In genomic region chr10:127164631-127165353, GRCm38 (mm10) we compare ENCODE assay signal across 8 mouse cellular contexts. TPM values are rescaled to one million over a fixed set of nuclear protein-coding genes. Genes with fewer than 3 reads are reported as not detected.
DNase-seq lines count a peak whose midpoint lies in the region; ATAC-seq lines count a peak whose summit lies in the region.

B4galnt1 (plus strand) TSS chr10:127165225.

- 2% methylated on average over 52 of the region's 52 CpGs for WGBS in limb, embryonic 12.5 days
- 2% methylated on average over 52 of the region's 52 CpGs for WGBS in midbrain, embryonic 13.5 days

- H3K27ac ChIP-seq in limb, embryonic 12.5 days: no peak within 1 kb of the TSS
- peak within 1 kb of the TSS; percentile 87 for H3K27ac ChIP-seq in midbrain, embryonic 13.5 days

- no peaks in the 10 kb centered on the region for H3K36me3 ChIP-seq in limb, embryonic 12.5 days
- H3K36me3 ChIP-seq in midbrain, embryonic 13.5 days: no peaks in the 10 kb centered on the region

- peak; percentile 41 to 68 for DNase-seq in urinary bladder, adult 18-20 months (ENCODE audit: low spot score in 2 of 2)
- DNase-seq in urinary bladder, postnatal 10 days (ENCODE audit: low spot score): no peak
- DNase-seq in embryo, embryonic 11 days: peak; percentile 92
- peak; percentile 97 for DNase-seq in heart, adult 11 months
- peak; percentile 50 for DNase-seq in kidney, adult 11 months
- peak; percentile 52 for DNase-seq in skeletal muscle tissue, adult 2 months (ENCODE audit: low read depth, low spot score)

- no peaks in the 10 kb centered on the region for H3K9me3 ChIP-seq in limb, embryonic 12.5 days
- no peaks in the 10 kb centered on the region for H3K9me3 ChIP-seq in midbrain, embryonic 13.5 days

- peaks cover 71% of the 10 kb centered on the region for H3K27me3 ChIP-seq in limb, embryonic 12.5 days
- peaks cover 56% of the 10 kb centered on the region for H3K27me3 ChIP-seq in midbrain, embryonic 13.5 days

- ATAC-seq in limb, embryonic 12.5 days (ENCODE audit: insufficient number of reproducible peaks, insufficient read depth, low FRiP score, low TSS enrichment, low read depth): peak; percentile 71
- ATAC-seq in midbrain, embryonic 13.5 days: peak; percentile 94

- peaks cover 14% of the 10 kb centered on the region for H3K4me1 ChIP-seq in limb, embryonic 12.5 days (replicated peaks)
- peaks cover 27% of the 10 kb centered on the region for H3K4me1 ChIP-seq in midbrain, embryonic 13.5 days (replicated peaks)

- peak within 1 kb of the TSS; percentile 100 for H3K4me2 ChIP-seq in limb, embryonic 12.5 days
- peak within 1 kb of the TSS; percentile 98 for H3K4me2 ChIP-seq in midbrain, embryonic 13.5 days (replicated peaks)

- peak within 1 kb of the TSS; percentile 63 for H3K4me3 ChIP-seq in limb, embryonic 12.5 days (replicated peaks)
- peak within 1 kb of the TSS; percentile 79 for H3K4me3 ChIP-seq in midbrain, embryonic 13.5 days (replicated peaks)

- H3K9ac ChIP-seq in limb, embryonic 12.5 days (replicated peaks): peak within 1 kb of the TSS; percentile 69
- peak within 1 kb of the TSS; percentile 96 for H3K9ac ChIP-seq in midbrain, embryonic 13.5 days (replicated peaks)

RNA-seq across cellular contexts. Expression of gene B4galnt1, which starts in this region (rescaled TPM):
- 4.3 and 5.0 TPM in 2 replicates for polyA plus RNA-seq in limb, embryonic 12.5 days (2016; fragmentation: Nextera tagmentation; extraction: Ambion mirVana)
- 28.8 and 30.2 TPM in 2 replicates for polyA plus RNA-seq in midbrain, embryonic 13.5 days (2015; fragmentation: Nextera tagmentation; extraction: Ambion mirVana)
